Mouse (Mus musculus): ENCODE data around the gene Tgfbr3l. TPM values are rescaled to one million over a fixed set of nuclear protein-coding genes. Genes with fewer than 3 reads are reported as not detected.
"Not testable (repeated sequence)": the region's sequence is repeated elsewhere in the genome, so short reads cannot be mapped to it uniquely, and the experiment has no call there.

Gene Tgfbr3l
- polyA plus RNA-seq, 1 experiment = 21.4 TPM

- 45% methylated on average over 10 of the region's 10 CpGs for WGBS
- no peak for DNase-seq (ENCODE audit: low read depth, low spot score)
These were observed 17.2 kb upstream of the Tgfbr3l start for GRCm38 (mm10) chr8:4230612-4231351.

GRCm38 (mm10) chr8:4237814-4238433 is 10.1 kb upstream of the Tgfbr3l start:
- 8% methylated on average over 15 of the region's 15 CpGs for WGBS
- DNase-seq (ENCODE audit: low read depth, low spot score) = peak; percentile 42

GRCm38 (mm10) chr8:4238434-4239192 is 9.4 kb upstream of the Tgfbr3l start, which contains the start of the genes Map2k7 and Gm49320:
Gene Map2k7 (plus strand): TSS chr8:4238740.
Gene Gm49320 (plus strand): TSS chr8:4238865.
- under 1% methylated on average over 62 of the region's 71 CpGs for WGBS
- DNase-seq (ENCODE audit: low read depth, low spot score) = peak; percentile 92

- WGBS = 4% methylated on average over 19 of the region's 19 CpGs
- no peak for DNase-seq (ENCODE audit: low read depth, low spot score)
These were observed 8.7 kb upstream of the Tgfbr3l start for GRCm38 (mm10) chr8:4239193-4239890.

GRCm38 (mm10) chr8:4245061-4245460 is 3.0 kb upstream of the Tgfbr3l start:
- 95% methylated on average over 5 of the region's 5 CpGs for WGBS
- no peak for DNase-seq (ENCODE audit: low read depth, low spot score)

- WGBS = 88% methylated on average over 13 of the region's 13 CpGs
- no peak for DNase-seq (ENCODE audit: low read depth, low spot score)
These were observed 2.3 kb upstream of the Tgfbr3l start for GRCm38 (mm10) chr8:4245737-4246136.

- no peak for DNase-seq (ENCODE audit: low read depth, low spot score)
- 74% methylated on average over 8 of the region's 8 CpGs for WGBS
These were observed 773 bp upstream of the Tgfbr3l start for GRCm38 (mm10) chr8:4247241-4247640.

- DNase-seq (ENCODE audit: low read depth, low spot score) = no peak
- WGBS = 56% methylated on average over 29 of the region's 29 CpGs
These were observed 1.2 kb downstream of the Tgfbr3l start for GRCm38 (mm10) chr8:4249213-4249612.

GRCm38 (mm10) chr8:4250306-4250970 is 2.4 kb downstream of the Tgfbr3l start:
- WGBS = 48% methylated on average over 26 of the region's 26 CpGs
- DNase-seq (ENCODE audit: low read depth, low spot score) = no peak

GRCm38 (mm10) chr8:4252116-4252760 is 4.2 kb downstream of the Tgfbr3l start:
- no peak for DNase-seq (ENCODE audit: low read depth, low spot score)
- WGBS = 23% methylated on average over 8 of the region's 8 CpGs

- under 1% methylated on average over 69 of the region's 69 CpGs for WGBS
- peak; percentile 96 for DNase-seq (ENCODE audit: low read depth, low spot score)
These were observed 5.2 kb downstream of the Tgfbr3l start, which contains the start of gene Snapc2 for GRCm38 (mm10) chr8:4252934-4253841. Gene Snapc2 (plus strand): TSS chr8:4253080.

- 42% methylated on average over 6 of the region's 6 CpGs for WGBS
- no peak for DNase-seq (ENCODE audit: low read depth, low spot score)
These were observed 6.0 kb downstream of the Tgfbr3l start for GRCm38 (mm10) chr8:4254001-4254400.

GRCm38 (mm10) chr8:4255471-4255870 is 7.5 kb downstream of the Tgfbr3l start:
- DNase-seq (ENCODE audit: low read depth, low spot score) = not testable (repeated sequence)
- 87% methylated on average over 7 of the region's 7 CpGs for WGBS

GRCm38 (mm10) chr8:4256911-4257310 is 8.9 kb downstream of the Tgfbr3l start:
- 50% methylated on average over 4 of the region's 4 CpGs for WGBS
- DNase-seq (ENCODE audit: low read depth, low spot score) = no peak

- no peak for DNase-seq (ENCODE audit: low read depth, low spot score)
- 81% methylated on average over 4 of the region's 4 CpGs for WGBS
These were observed 9.3 kb downstream of the Tgfbr3l start for GRCm38 (mm10) chr8:4257350-4257749.

- 4% methylated on average over 35 of the region's 35 CpGs for WGBS
- no peak for DNase-seq (ENCODE audit: low read depth, low spot score)
These were observed 10.2 kb downstream of the Tgfbr3l start for GRCm38 (mm10) chr8:4258233-4258632.

GRCm38 (mm10) chr8:4258678-4259077 is 10.7 kb downstream of the Tgfbr3l start:
- WGBS = under 1% methylated on average over 32 of the region's 32 CpGs
- DNase-seq (ENCODE audit: low read depth, low spot score) = no peak

Data from large intestine, adult 2 months (tissue).